Mouse (Mus musculus): ENCODE results near the gene Ggta1. TPM values are rescaled to one million over a fixed set of nuclear protein-coding genes. Genes with fewer than 3 reads are reported as not detected.

Ggta1 gene
- polyA plus RNA-seq, 1 experiment from 2014 or later: 16.4 TPM

GRCm38 (mm10) chr2:35385441-35385871 is 77.6 kb downstream of the Ggta1 start:
- 64% methylated on average over 9 of the region's 9 CpGs for WGBS
- DNase-seq: no peak

GRCm38 (mm10) chr2:35379306-35379705 is 83.7 kb downstream of the Ggta1 start:
- no peaks in the 10 kb centered on the region for H3K36me3 ChIP-seq (ENCODE audit: insufficient read depth)
- DNase-seq (no peak), ATAC-seq (ENCODE audit: insufficient read depth) (no peak)
- no peak overlapping the region for H3K4me2 ChIP-seq
- H3K27ac ChIP-seq (ENCODE audit: low read depth): no peak overlapping the region
- no peak for TF ChIP-seq CTCF (IDR thresholded peaks at IDR 0.05; ENCODE audit: low read depth)
- H3K27me3 ChIP-seq (ENCODE audit: insufficient read depth, low read length): no peaks in the 10 kb centered on the region
- no peaks in the 10 kb centered on the region for H3K9me3 ChIP-seq (ENCODE audit: low read depth, low read length)
- no peak overlapping the region for H3K4me3 ChIP-seq (ENCODE audit: low read depth, low read length)
- 61% methylated on average over 9 of the region's 9 CpGs for WGBS
- no peaks in the 10 kb centered on the region for H3K4me1 ChIP-seq (ENCODE audit: insufficient read depth)
- no peak overlapping the region for H3K9ac ChIP-seq

More at GRCm38 (mm10) chr2:35385441-35385871, 77.6 kb downstream of the Ggta1 start:
- Histone ChIP-seq H3K4me1 (ENCODE audit: insufficient read depth) (no peaks in the 10 kb centered on the region), H3K27me3 (ENCODE audit: insufficient read depth, low read length) (no peaks in the 10 kb centered on the region), H3K4me2 (no peak overlapping the region), H3K27ac (ENCODE audit: low read depth) (no peak overlapping the region), H3K9ac (no peak overlapping the region), H3K9me3 (ENCODE audit: low read depth, low read length) (peaks cover 5% of the 10 kb centered on the region; the same call in 1 of the 2 replicates), H3K36me3 (ENCODE audit: insufficient read depth) (no peaks in the 10 kb centered on the region), H3K4me3 (ENCODE audit: low read depth, low read length) (no peak overlapping the region)
- TF ChIP-seq CTCF (IDR thresholded peaks at IDR 0.05; ENCODE audit: low read depth): no peak
- ATAC-seq (ENCODE audit: insufficient read depth): no peak

- H3K36me3 ChIP-seq (ENCODE audit: insufficient read depth): no peaks in the 10 kb centered on the region
- no peak for TF ChIP-seq CTCF (IDR thresholded peaks at IDR 0.05; ENCODE audit: low read depth)
- H3K9me3 ChIP-seq (ENCODE audit: low read depth, low read length): no peaks in the 10 kb centered on the region
- H3K9ac ChIP-seq: no peak overlapping the region
- no peak overlapping the region for H3K27ac ChIP-seq (ENCODE audit: low read depth)
- no peak overlapping the region for H3K4me3 ChIP-seq (ENCODE audit: low read depth, low read length)
- H3K4me1 ChIP-seq (ENCODE audit: insufficient read depth): no peaks in the 10 kb centered on the region
- DNase-seq (peak; percentile 35), ATAC-seq (ENCODE audit: insufficient read depth) (no peak)
- H3K4me2 ChIP-seq: no peak overlapping the region
- WGBS: 7% methylated on average over 6 of the region's 6 CpGs
- H3K27me3 ChIP-seq (ENCODE audit: insufficient read depth, low read length): no peaks in the 10 kb centered on the region
Observed at GRCm38 (mm10) chr2:35377600-35377999, 85.4 kb downstream of the Ggta1 start.

- DNase-seq: peak; percentile 79
- peak; percentile 72 for TF ChIP-seq CTCF (IDR thresholded peaks at IDR 0.05; ENCODE audit: low read depth)
Observed at GRCm38 (mm10) chr2:35373003-35373402, 90.0 kb downstream of the Ggta1 start.

GRCm38 (mm10) chr2:35370686-35371085 is 92.3 kb downstream of the Ggta1 start:
- Histone ChIP-seq H3K9ac (no peak overlapping the region), H3K4me2 (no peak overlapping the region), H3K36me3 (ENCODE audit: insufficient read depth) (no peaks in the 10 kb centered on the region), H3K27me3 (ENCODE audit: insufficient read depth, low read length) (no peaks in the 10 kb centered on the region), H3K9me3 (ENCODE audit: low read depth, low read length) (no peaks in the 10 kb centered on the region), H3K4me1 (ENCODE audit: insufficient read depth) (no peaks in the 10 kb centered on the region), H3K4me3 (ENCODE audit: low read depth, low read length) (no peak overlapping the region), H3K27ac (ENCODE audit: low read depth) (no peak overlapping the region)
- DNase-seq (no peak), ATAC-seq (ENCODE audit: insufficient read depth) (no peak)
- TF ChIP-seq CTCF (IDR thresholded peaks at IDR 0.05; ENCODE audit: low read depth): no peak

More at GRCm38 (mm10) chr2:35373003-35373402, 90.0 kb downstream of the Ggta1 start:
- 18% methylated on average over 3 of the region's 3 CpGs for WGBS
- Histone ChIP-seq H3K36me3 (ENCODE audit: insufficient read depth) (no peaks in the 10 kb centered on the region), H3K27ac (ENCODE audit: low read depth) (no peak overlapping the region), H3K4me2 (no peak overlapping the region), H3K9me3 (ENCODE audit: low read depth, low read length) (no peaks in the 10 kb centered on the region), H3K4me3 (ENCODE audit: low read depth, low read length) (no peak overlapping the region), H3K4me1 (ENCODE audit: insufficient read depth) (no peaks in the 10 kb centered on the region), H3K27me3 (ENCODE audit: insufficient read depth, low read length) (no peaks in the 10 kb centered on the region), H3K9ac (no peak overlapping the region)
- no peak for ATAC-seq (ENCODE audit: insufficient read depth)

- Histone ChIP-seq H3K36me3 (ENCODE audit: insufficient read depth) (no peaks in the 10 kb centered on the region), H3K9me3 (ENCODE audit: low read depth, low read length) (no peaks in the 10 kb centered on the region), H3K4me3 (ENCODE audit: low read depth, low read length) (no peak within 1 kb of the TSS), H3K4me2 (no peak within 1 kb of the TSS), H3K27me3 (ENCODE audit: insufficient read depth, low read length) (no peaks in the 10 kb centered on the region), H3K4me1 (ENCODE audit: insufficient read depth) (no peaks in the 10 kb centered on the region), H3K9ac (no peak within 1 kb of the TSS), H3K27ac (ENCODE audit: low read depth) (no peak within 1 kb of the TSS)
- WGBS: 53% methylated on average over 2 of the region's 2 CpGs
- no peak for TF ChIP-seq CTCF (IDR thresholded peaks at IDR 0.05; ENCODE audit: low read depth)
- no peak for DNase-seq
- no peak for ATAC-seq (ENCODE audit: insufficient read depth)
Observed at GRCm38 (mm10) chr2:35367629-35368028, 95.4 kb downstream of the Ggta1 start, which contains the start of gene 4930568D16Rik. Gene 4930568D16Rik, minus strand, starts transcription at chr2:35367729.

Other genes with a start within 250 kb of the Ggta1 start
- gene Gsn, start 206.9 kb downstream of the Ggta1 start, polyA plus RNA-seq (2014; fragmentation: Nextera tagmentation; extraction: Ambion mirVana): 95.9 and 112 TPM in 2 replicates
- 30.6 and 33.3 TPM in 2 replicates for gene Stom, start 126.3 kb downstream of the Ggta1 start, polyA plus RNA-seq (2014; fragmentation: Nextera tagmentation; extraction: Ambion mirVana)
- not detected in 2 replicates for gene 4930568D16Rik, start 95.5 kb downstream of the Ggta1 start, polyA plus RNA-seq (2014; fragmentation: Nextera tagmentation; extraction: Ambion mirVana)
- not detected in 2 replicates for gene 4930402F06Rik, start 66.1 kb downstream of the Ggta1 start, polyA plus RNA-seq (2014; fragmentation: Nextera tagmentation; extraction: Ambion mirVana)
- 51.7 and 61.4 TPM in 2 replicates for gene Dab2ip, start 95.0 kb upstream of the Ggta1 start, polyA plus RNA-seq (2014; fragmentation: Nextera tagmentation; extraction: Ambion mirVana)

Measured in lung, embryonic 14.5 days (tissue).